Mouse (Mus musculus) myocyte (in vitro differentiated cells): ENCODE data around the gene Cel.

ENCODE experiments used
- CEBPB ChIP-seq: IDR thresholded peaks from 2 replicates; pipeline ENCODE4 v1.6.1; 2011; ENCODE audit warnings: mild to moderate bottlenecking, moderate library complexity; ENCODE audit not compliant: poor library complexity, insufficient read depth, severe bottlenecking
- E2F4 ChIP-seq: IDR thresholded peaks from one replicate; pipeline ENCODE4 v1.6.1; 2011; ENCODE audit warnings: mild to moderate bottlenecking, control low read depth, moderate library complexity; ENCODE audit not compliant: insufficient read depth
- MAX ChIP-seq: IDR thresholded peaks from one replicate; pipeline ENCODE4 v1.6.1; 2011; ENCODE audit warnings: low read depth, mild to moderate bottlenecking, control low read depth
- MYOD1 ChIP-seq, 3 experiments: IDR thresholded peaks; one replicate each; pipeline ENCODE4 v1.6.1; 2011; ENCODE audit warnings: control low read depth in 2 of 3, low read depth in 2 of 3, mild to moderate bottlenecking in 2 of 3, moderate library complexity in 1 of 3; ENCODE audit not compliant: insufficient read length in 2 of 3, control insufficient read depth in 1 of 3
- MYOG ChIP-seq, 3 experiments: IDR thresholded peaks; one replicate each; pipeline ENCODE4 v1.6.1; 2011; ENCODE audit warnings: control low read depth in 2 of 3, low read depth in 2 of 3, mild to moderate bottlenecking in 2 of 3; ENCODE audit not compliant: insufficient read length in 2 of 3, control insufficient read depth in 1 of 3, insufficient read depth in 1 of 3
- POLR2A ChIP-seq: IDR thresholded peaks from one replicate; pipeline ENCODE4 v1.6.1; 2011; ENCODE audit warnings: low read depth, mild to moderate bottlenecking, control low read depth, moderate library complexity; ENCODE audit not compliant: insufficient read length
- POLR2AphosphoS2 ChIP-seq: IDR thresholded peaks from one replicate; pipeline ENCODE4 v1.6.1; 2011; ENCODE audit warnings: low read depth, control low read depth; ENCODE audit not compliant: insufficient read length
- REST ChIP-seq: IDR thresholded peaks from one replicate; pipeline ENCODE4 v1.6.1; 2011; ENCODE audit warnings: mild to moderate bottlenecking, control low read depth, moderate library complexity; ENCODE audit not compliant: insufficient read depth, insufficient read length
- SRF ChIP-seq: IDR thresholded peaks from one replicate; pipeline ENCODE4 v1.6.1; 2011; ENCODE audit warnings: low read depth; ENCODE audit not compliant: control insufficient read depth, insufficient read length
- TCF12 ChIP-seq: IDR thresholded peaks from one replicate; pipeline ENCODE4 v1.6.1; 2011; ENCODE audit warnings: mild to moderate bottlenecking, control low read depth; ENCODE audit not compliant: poor library complexity, insufficient read depth, severe bottlenecking
- TCF3 ChIP-seq: IDR thresholded peaks from one replicate; pipeline ENCODE4 v1.6.1; 2011; ENCODE audit warnings: low read depth, control low read depth; ENCODE audit not compliant: insufficient read length
- USF1 ChIP-seq: IDR thresholded peaks from one replicate; pipeline ENCODE4 v1.6.1; 2011; ENCODE audit warnings: low read depth, mild to moderate bottlenecking, control low read depth, moderate library complexity

DNA sequence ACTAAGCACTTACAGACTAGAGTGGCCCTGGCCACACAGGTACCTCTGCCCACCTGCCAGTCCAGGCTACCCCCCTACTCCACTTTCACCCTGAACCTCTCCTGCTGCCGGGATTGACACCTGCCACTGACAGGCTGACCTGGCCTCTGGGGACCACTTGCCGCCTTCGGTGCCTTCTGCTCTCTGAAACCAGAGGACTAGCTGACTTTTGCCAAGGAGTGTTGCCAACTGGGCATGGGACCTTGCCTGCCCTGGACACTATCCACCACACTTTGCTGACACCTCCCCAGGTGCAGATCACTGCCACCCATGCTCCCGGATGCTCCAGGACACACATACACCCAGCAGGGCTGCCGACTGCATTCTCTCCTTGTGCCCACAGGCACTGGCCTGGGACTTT, 10.9 kb downstream of the Cel start:
- no peak for TF ChIP-seq POLR2A
- TF ChIP-seq MAX = no peak
- no peak for TF ChIP-seq SRF
- TF ChIP-seq TCF12 = no peak
- no peak for TF ChIP-seq USF1
- no peak for TF ChIP-seq MYOD1 (IDR thresholded peaks at IDR 0.05; ENCODE audit: control insufficient read depth in 1 of 3, insufficient read length in 2 of 3, low read depth in 2 of 3)
- no peak for TF ChIP-seq CEBPB
- TF ChIP-seq E2F4 = no peak
- no peak for TF ChIP-seq TCF3
- TF ChIP-seq POLR2AphosphoS2 = no peak
- no peak for TF ChIP-seq MYOG (IDR thresholded peaks at IDR 0.05; ENCODE audit: control insufficient read depth in 1 of 3, insufficient read depth in 1 of 3, insufficient read length in 2 of 3, low read depth in 2 of 3)
- TF ChIP-seq REST = no peak
